Mouse (Mus musculus) MEL (cell line): ENCODE measurements at regions not wholly inside any gene's neighbourhood (a gene's known extent, or its start where the extent isn't known, plus 50 kb on each side); places are given as distances from the start of the nearest gene placed in this dataset.

Source experiments
- CTCF ChIP-seq, 3 experiments: IDR thresholded peaks in 2 of 3; conservative IDR thresholded peaks in 1 of 3; 2 replicates each; pipeline ENCODE4 v1.5.1; 2011 to 2012; ENCODE audit warnings: low read length in 3 of 3, low read depth in 2 of 3, mild to moderate bottlenecking in 2 of 3, improper control_type of control experiment in 1 of 3, inconsistent platforms in 1 of 3, mixed read lengths in 1 of 3, moderate library complexity in 1 of 3; ENCODE audit not compliant: control insufficient read depth in 1 of 3, insufficient read depth in 1 of 3, poor library complexity in 1 of 3, severe bottlenecking in 1 of 3
- HCFC1 ChIP-seq: IDR thresholded peaks from 2 replicates; pipeline ENCODE4 v1.6.1; 2012; ENCODE audit warnings: low read depth, mild to moderate bottlenecking, inconsistent platforms, low read length, improper control_type of control experiment, moderate library complexity
- MAFK ChIP-seq: IDR thresholded peaks from 2 replicates; pipeline ENCODE4 v1.6.1; 2011; ENCODE audit warnings: low read depth, mild to moderate bottlenecking, low read length, improper control_type of control experiment, borderline replicate concordance
- MYB ChIP-seq: IDR thresholded peaks from 2 replicates; pipeline ENCODE4 v1.6.1; 2011; ENCODE audit warnings: mild to moderate bottlenecking, low read depth, low read length, improper control_type of control experiment
- POLR2AphosphoS2 ChIP-seq: IDR thresholded peaks from 2 replicates; pipeline ENCODE4 v1.6.1; 2011; ENCODE audit warnings: low read length, improper control_type of control experiment
- UBTF ChIP-seq: IDR thresholded peaks from 2 replicates; pipeline ENCODE4 v1.6.1; 2012; ENCODE audit warnings: low read depth, mild to moderate bottlenecking, inconsistent platforms, low read length, improper control_type of control experiment, moderate library complexity, borderline replicate concordance; ENCODE audit not compliant: insufficient read depth
- USF1 ChIP-seq: IDR thresholded peaks from 2 replicates; pipeline ENCODE4 v1.6.1; 2014; ENCODE audit warnings: low read depth, mild to moderate bottlenecking, inconsistent platforms, low read length, improper control_type of control experiment, moderate library complexity

DNA sequence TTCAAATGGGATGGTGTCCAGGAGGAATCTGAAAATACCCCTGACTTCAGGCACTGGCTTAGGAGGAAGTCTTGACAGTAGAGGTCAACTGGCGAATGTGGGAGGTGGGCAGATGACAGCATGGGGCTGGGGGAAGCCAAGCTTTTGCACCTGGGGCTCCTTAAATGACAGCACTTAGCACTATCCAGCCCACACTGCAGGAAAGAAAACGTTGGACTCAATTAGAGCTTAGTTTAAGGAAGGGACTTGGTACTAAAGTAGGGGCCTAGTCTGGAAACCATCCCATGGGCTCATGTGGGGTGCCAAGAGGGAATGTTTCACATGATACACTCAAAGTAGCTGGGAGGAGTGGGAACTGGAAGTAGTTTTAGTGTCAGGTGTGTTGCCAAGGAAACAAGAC lies 207.6 kb downstream of the Tbx15 start:
- TF ChIP-seq CTCF (IDR thresholded peaks at IDR 0.05 in 2 of 3, conservative IDR thresholded peaks at IDR 0.05 in 1 of 3; ENCODE audit: control insufficient read depth in 1 of 3, insufficient read depth in 1 of 3, low read depth in 2 of 3, low read length in 3 of 3, poor library complexity in 1 of 3, severe bottlenecking in 1 of 3) (no peak), MAFK (no peak), POLR2AphosphoS2 (no peak), USF1 (no peak), MYB (no peak), HCFC1 (no peak), UBTF (no peak)
